Mouse (Mus musculus) gastrocnemius, postnatal 25 days (tissue): ENCODE results near the gene Olfr15. TPM values are rescaled to one million over a fixed set of nuclear protein-coding genes. Genes with fewer than 3 reads are reported as not detected.
A peak's percentile ranks its signal among the peaks of the same experiment; 100 is the strongest.

Experiments
- DNase-seq: peaks from one replicate; pipeline ENCODE4 v3.0.0; 2022
- total RNA-seq, 2 experiments: library from RNA; stranded (reverse); gene quantifications; 1 replicate in 1 of 2; 2 replicates in 1 of 2; pipeline ENCODE4 v1.2.3; 2021

Olfr15 gene
- total RNA-seq, 2 experiments from 2014 or later, result not detected

DNA sequence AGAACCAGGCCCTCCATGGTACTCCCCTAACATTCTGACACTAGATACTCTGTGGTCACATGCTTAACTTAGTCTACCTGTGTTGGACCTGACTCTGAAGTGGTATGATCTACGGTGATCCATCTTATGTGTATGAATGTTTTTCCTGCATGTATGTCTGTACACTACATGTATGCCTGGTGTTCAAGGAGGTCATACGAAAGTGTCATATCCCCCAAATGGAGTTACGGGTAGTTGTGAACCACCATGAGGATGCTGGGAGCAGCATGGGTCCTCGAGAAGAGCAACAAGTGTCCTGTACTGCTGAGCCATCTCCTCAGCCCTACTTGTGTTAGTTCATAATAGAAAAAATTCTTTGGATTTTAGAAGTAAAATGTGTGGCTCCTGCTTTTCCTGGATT lies 45.7 kb downstream of the Olfr15 start:
- no peak for DNase-seq

DNA sequence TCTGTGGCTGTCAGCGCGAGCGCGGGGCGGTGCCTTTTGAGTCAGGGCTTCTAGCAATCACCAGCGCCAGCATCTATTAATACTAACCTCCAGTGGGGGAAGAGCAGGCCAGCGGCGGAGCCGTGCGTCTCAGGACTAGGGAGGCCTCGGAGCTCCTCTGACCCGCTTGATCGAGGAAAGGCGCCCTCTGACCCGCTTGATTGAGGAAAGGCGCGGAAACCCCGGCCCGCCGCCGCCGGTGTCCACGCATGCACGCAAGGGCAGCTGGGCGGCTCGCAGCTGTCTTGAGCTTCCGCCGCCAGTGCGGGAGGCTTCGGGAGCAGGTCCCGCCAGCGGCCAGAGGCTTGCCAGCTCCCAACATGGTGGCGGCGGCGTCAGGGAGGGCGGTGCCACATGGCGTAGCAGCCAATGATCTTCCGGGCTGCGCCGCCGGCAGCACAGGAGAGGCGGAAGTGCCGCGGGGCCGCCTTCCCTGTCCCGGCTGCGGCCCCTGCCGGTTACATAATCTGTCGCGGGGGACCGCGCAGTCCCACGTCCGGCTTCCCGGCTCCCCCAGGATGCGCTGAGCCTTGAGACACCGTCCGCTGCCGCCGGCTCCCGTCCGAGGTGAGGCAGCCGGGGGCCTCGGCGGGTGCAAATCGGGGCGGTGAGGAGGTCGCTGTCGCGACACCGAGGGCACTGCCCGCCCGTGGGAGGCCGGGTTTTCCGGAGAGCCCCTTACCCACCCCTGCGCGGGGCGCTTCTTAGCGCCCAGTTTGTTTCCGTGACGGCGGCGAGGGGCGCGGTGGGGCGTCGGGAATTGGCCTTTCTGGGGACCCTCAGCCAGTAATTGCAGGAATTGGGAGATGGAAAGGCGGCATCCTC lies 53.8 kb downstream of the Olfr15 start, which contains the start of the genes Zfp597 and Gm20695:
Gene Zfp597 (minus strand): TSS at position 361 of the 864 bp plus-strand sequence.
Gene Gm20695 (plus strand): TSS at position 448 of the 864 bp plus-strand sequence.
- DNase-seq, result peak; percentile 95

DNA sequence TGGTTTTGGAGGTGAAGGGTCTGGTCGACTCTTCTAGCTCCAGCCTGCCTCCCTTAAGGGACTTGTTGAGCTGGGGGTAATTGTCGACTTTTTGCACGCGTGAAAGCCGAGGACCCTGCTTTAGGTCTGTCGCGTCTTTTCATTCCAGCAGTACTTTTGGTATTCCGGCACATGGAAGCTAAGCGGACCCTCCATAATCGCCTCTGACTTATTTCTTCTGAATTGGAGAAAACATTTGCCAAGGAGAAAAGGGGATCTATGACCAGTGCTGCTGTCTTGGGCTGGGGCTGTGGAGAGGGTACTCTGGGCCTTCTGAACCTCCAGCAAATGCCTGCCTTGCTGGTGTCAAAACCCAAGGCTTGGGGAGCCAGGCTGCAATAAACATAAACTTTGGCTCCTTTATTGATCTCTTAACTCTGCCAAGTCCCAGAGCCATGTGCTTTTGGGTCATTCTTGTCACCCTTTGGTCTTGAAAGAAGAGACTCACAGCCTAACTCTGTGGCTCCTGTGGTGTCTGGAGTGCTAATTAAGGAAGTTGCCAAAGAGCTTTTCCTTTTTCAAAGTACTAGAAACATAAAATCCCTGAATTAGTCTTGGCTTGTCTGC lies 54.5 kb downstream of the Olfr15 start:
- no peak for DNase-seq

- no peak for DNase-seq
Measured at GRCm38 (mm10) chr16:3891621-3892295, 61.1 kb downstream of the Olfr15 start.

DNA sequence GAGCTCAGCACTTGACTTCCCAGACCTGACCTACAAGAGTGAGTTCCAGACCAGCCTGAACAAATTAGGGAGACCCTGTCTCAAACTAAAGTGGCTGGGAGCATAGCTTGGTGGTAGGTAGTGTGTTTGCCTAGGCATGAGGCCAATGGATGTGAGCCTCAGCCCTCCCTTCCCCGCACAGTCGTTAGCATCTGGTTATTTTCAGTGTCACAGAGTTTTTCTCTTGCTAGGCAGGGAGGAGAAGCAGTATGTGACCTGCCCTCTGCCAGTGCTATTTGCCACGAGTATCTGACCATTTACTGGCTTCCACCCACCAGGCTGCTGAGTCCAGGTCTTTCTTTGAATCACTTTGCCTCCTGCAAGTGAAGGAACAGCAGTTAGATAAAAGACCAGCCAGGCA lies 63.1 kb downstream of the Olfr15 start:
- no peak for DNase-seq

Other genes starting within 250 kb of the Olfr15 start
- gene Olfr161, start 239.8 kb upstream of the Olfr15 start, total RNA-seq, result not detected
- not detected for gene Mefv, start 112.8 kb upstream of the Olfr15 start, total RNA-seq
- 1 to 10 TPM; 6.0 to 6.1 TPM for gene Zfp263, start 86.8 kb upstream of the Olfr15 start, total RNA-seq
- 1 to 10 TPM; 1.1 to 1.2 TPM for gene Zfp174, start 16.4 kb downstream of the Olfr15 start, total RNA-seq
- gene Naa60, start 41.5 kb downstream of the Olfr15 start, total RNA-seq, result 10 to 100 TPM; 22.7 to 29.7 TPM
- 1 to 10 TPM; 5.2 to 6.5 TPM for gene Zfp597, start 53.7 kb downstream of the Olfr15 start, total RNA-seq
- not detected for gene Gm20695, start 53.8 kb downstream of the Olfr15 start, total RNA-seq
- 1 to 10 TPM; 1.5 to 1.6 TPM for gene 1700037C18Rik, start 77.8 kb downstream of the Olfr15 start, total RNA-seq
- gene Cluap1, start 77.9 kb downstream of the Olfr15 start, total RNA-seq, result 1 to 10 TPM; 7.4 TPM
- 1 to 10 TPM in 1 of 2 experiments, under 1 TPM in 1; 0.88 to 5.6 TPM for gene Nlrc3, start 145.8 kb downstream of the Olfr15 start, total RNA-seq
- 1 to 10 TPM; 6.0 to 6.2 TPM for gene Slx4, start 172.9 kb downstream of the Olfr15 start, total RNA-seq
- gene Dnase1, start 206.1 kb downstream of the Olfr15 start, total RNA-seq, result not detected
- 100 to 1,000 TPM in 1 of 2 experiments, 10 to 100 TPM in 1; 98.1 to 108 TPM for gene Trap1, start 246.9 kb downstream of the Olfr15 start, total RNA-seq